Mouse (Mus musculus) heart, embryonic 14.5 days (tissue): ENCODE measurements around the gene Mylk4. TPM values are rescaled to one million over a fixed set of nuclear protein-coding genes. Genes with fewer than 3 reads are reported as not detected.

ENCODE experiments used
- ATAC-seq: fragments of 200-750 bp; cut with Nextera tagmentation; 2 replicates; pipeline ENCODE4 v1.8.0; 2017; ENCODE audit warnings: low read depth, moderate TSS enrichment; ENCODE audit not compliant: insufficient number of reproducible peaks, insufficient read depth, low FRiP score
- H3K27ac ChIP-seq, 2 experiments: fragments of 200-500 bp in 1 of 2; fragments of 300-500 bp in 1 of 2; sonication (generic) in 1 of 2; replicated peaks in 1 of 2; 2 replicates each; pipeline ENCODE4 v1.5.1; 2012 to 2014; ENCODE audit warnings: low read depth in 2 of 2, low read length in 2 of 2, control low read depth in 1 of 2, mild to moderate bottlenecking in 1 of 2, mixed read lengths in 1 of 2; ENCODE audit not compliant: control insufficient read depth in 1 of 2, insufficient read depth in 1 of 2
- H3K27me3 ChIP-seq: fragments of 300-500 bp; sonication (generic); 2 replicates; pipeline ENCODE4 v1.6.1; 2014; ENCODE audit warnings: mild to moderate bottlenecking, low read length, control low read depth; ENCODE audit not compliant: control insufficient read depth, insufficient read depth
- H3K36me3 ChIP-seq: fragments of 300-500 bp; sonication (generic); 2 replicates; pipeline ENCODE4 v1.6.1; 2014; ENCODE audit warnings: mild to moderate bottlenecking, control low read depth, low read length, mixed read lengths; ENCODE audit not compliant: control insufficient read depth, insufficient read depth
- H3K4me1 ChIP-seq, 2 experiments: fragments of 200-500 bp in 1 of 2; fragments of 300-500 bp in 1 of 2; sonication (generic) in 1 of 2; 2 replicates each; pipeline ENCODE4 v1.6.1; 2012 to 2014; ENCODE audit warnings: low read length in 2 of 2, control low read depth in 1 of 2, mixed read lengths in 1 of 2; ENCODE audit not compliant: control insufficient read depth in 2 of 2, insufficient read depth in 2 of 2
- H3K4me2 ChIP-seq: fragments of 300-500 bp; sonication (generic); 2 replicates; pipeline ENCODE4 v1.6.1; 2014; ENCODE audit warnings: mild to moderate bottlenecking, low read length
- H3K4me3 ChIP-seq, 2 experiments: fragments of 200-500 bp in 1 of 2; fragments of 300-500 bp in 1 of 2; sonication (generic) in 1 of 2; 2 replicates each; pipeline ENCODE4 v1.5.1; 2012 to 2014; ENCODE audit warnings: low read length in 2 of 2, mild to moderate bottlenecking in 2 of 2, control low read depth in 1 of 2, low read depth in 1 of 2, moderate library complexity in 1 of 2; ENCODE audit not compliant: control insufficient read depth in 1 of 2, insufficient read depth in 1 of 2
- H3K9ac ChIP-seq: fragments of 300-500 bp; sonication (generic); 2 replicates; pipeline ENCODE4 v1.6.1; 2014; ENCODE audit warnings: mild to moderate bottlenecking, low read length
- H3K9me3 ChIP-seq: fragments of 300-500 bp; sonication (generic); 2 replicates; pipeline ENCODE4 v1.6.1; 2016; ENCODE audit warnings: low read length, control low read depth; ENCODE audit not compliant: control insufficient read depth
- WGBS: fragments of 180-500 bp; shearing (Covaris S2); extraction: QIAGEN DNeasy Blood & Tissue Kit; methylation state at CpG from one replicate; pipeline ENCODE4 v1.1.7; 2014; 5-methylcytosine and 5-hydroxymethylcytosine counted together
- polyA plus RNA-seq: library from polyadenylated mRNA; unstranded; fragments of >200 nt; fragmentation: Nextera tagmentation; extraction: Ambion mirVana; gene quantifications from 2 replicates; pipeline ENCODE4 v1.2.1, GENCODE M21; 2014

The Mylk4 gene
- polyA plus RNA-seq, 1 experiment from 2014 or later = 0.46 TPM

- no peak overlapping the region for H3K9ac ChIP-seq
- 87% methylated on average over 8 of the region's 8 CpGs for WGBS
- ATAC-seq = no peak
Measured at GRCm38 (mm10) chr13:32825546-32825945, 41.8 kb upstream of the Mylk4 start.

GRCm38 (mm10) chr13:32824377-32825330, 40.9 kb upstream of the Mylk4 start:
- no peak overlapping the region for H3K27ac ChIP-seq
- no peak overlapping the region for H3K4me2 ChIP-seq
- 83% methylated on average over 6 of the region's 6 CpGs for WGBS
- no peak overlapping the region for H3K9ac ChIP-seq
- H3K27me3 ChIP-seq = no peaks in the 10 kb centered on the region
- no peak for ATAC-seq
- H3K4me1 ChIP-seq = no peaks in the 10 kb centered on the region
- H3K36me3 ChIP-seq = peaks cover 33% of the 10 kb centered on the region
- no peak overlapping the region for H3K4me3 ChIP-seq
- H3K9me3 ChIP-seq = no peaks in the 10 kb centered on the region

More at GRCm38 (mm10) chr13:32825546-32825945, 41.8 kb upstream of the Mylk4 start:
- peaks cover 24% of the 10 kb centered on the region for H3K36me3 ChIP-seq
- H3K4me2 ChIP-seq = no peak overlapping the region
- no peaks in the 10 kb centered on the region for H3K4me1 ChIP-seq
- no peaks in the 10 kb centered on the region for H3K27me3 ChIP-seq
- H3K9me3 ChIP-seq = no peaks in the 10 kb centered on the region
- no peak overlapping the region for H3K27ac ChIP-seq
- no peak overlapping the region for H3K4me3 ChIP-seq

- Histone ChIP-seq H3K4me2 (no peak overlapping the region), H3K4me3 (no peak overlapping the region), H3K27me3 (no peaks in the 10 kb centered on the region), H3K36me3 (peaks cover 48% of the 10 kb centered on the region), H3K27ac (no peak overlapping the region), H3K4me1 (no peaks in the 10 kb centered on the region), H3K9ac (no peak overlapping the region), H3K9me3 (no peaks in the 10 kb centered on the region)
- no peak for ATAC-seq
- 70% methylated on average over 6 of the region's 6 CpGs for WGBS
Measured at GRCm38 (mm10) chr13:32823126-32823525, 39.4 kb upstream of the Mylk4 start.

- peaks cover 62% of the 10 kb centered on the region for H3K36me3 ChIP-seq
Measured at GRCm38 (mm10) chr13:32821671-32822070, 37.9 kb upstream of the Mylk4 start.

GRCm38 (mm10) chr13:32819926-32820325, 36.2 kb upstream of the Mylk4 start:
- no peak for ATAC-seq
- H3K9ac ChIP-seq = no peak overlapping the region
- no peaks in the 10 kb centered on the region for H3K27me3 ChIP-seq
- no peaks in the 10 kb centered on the region for H3K4me1 ChIP-seq
- no peaks in the 10 kb centered on the region for H3K9me3 ChIP-seq
- no peak overlapping the region for H3K4me2 ChIP-seq
- H3K4me3 ChIP-seq = no peak overlapping the region
- no peak overlapping the region for H3K27ac ChIP-seq
- peaks cover 72% of the 10 kb centered on the region for H3K36me3 ChIP-seq
- WGBS = 83% methylated on average over 5 of the region's 5 CpGs

More at GRCm38 (mm10) chr13:32821671-32822070, 37.9 kb upstream of the Mylk4 start:
- Histone ChIP-seq H3K27ac (no peak overlapping the region), H3K9ac (no peak overlapping the region), H3K4me2 (no peak overlapping the region), H3K9me3 (no peaks in the 10 kb centered on the region), H3K4me3 (no peak overlapping the region), H3K4me1 (no peaks in the 10 kb centered on the region), H3K27me3 (no peaks in the 10 kb centered on the region)
- 97% methylated on average over 4 of the region's 4 CpGs for WGBS
- ATAC-seq = no peak

- Histone ChIP-seq H3K4me3 (no peak overlapping the region), H3K9ac (no peak overlapping the region), H3K36me3 (peaks cover 78% of the 10 kb centered on the region), H3K27ac (no peak overlapping the region), H3K27me3 (no peaks in the 10 kb centered on the region), H3K4me1 (no peaks in the 10 kb centered on the region), H3K4me2 (no peak overlapping the region), H3K9me3 (no peaks in the 10 kb centered on the region)
- no peak for ATAC-seq
- WGBS = 91% methylated on average over 3 of the region's 3 CpGs
Measured at GRCm38 (mm10) chr13:32819241-32819640, 35.5 kb upstream of the Mylk4 start.

GRCm38 (mm10) chr13:32807624-32808023, 23.9 kb upstream of the Mylk4 start:
- 92% methylated on average over 3 of the region's 3 CpGs for WGBS
- Histone ChIP-seq H3K36me3 (peaks cover 62% of the 10 kb centered on the region), H3K9me3 (no peaks in the 10 kb centered on the region), H3K4me1 (peaks cover 0 to 32% of the 10 kb centered on the region in 2 experiments; a peak in 3 of 4 replicates), H3K9ac (no peak overlapping the region), H3K4me2 (no peak overlapping the region), H3K27ac (no peak overlapping the region), H3K27me3 (no peaks in the 10 kb centered on the region), H3K4me3 (no peak overlapping the region)
- no peak for ATAC-seq
